Mouse (Mus musculus): ENCODE results near the gene Myom3.
A peak's percentile ranks its signal among the peaks of the same experiment; 100 is the strongest.

DNA sequence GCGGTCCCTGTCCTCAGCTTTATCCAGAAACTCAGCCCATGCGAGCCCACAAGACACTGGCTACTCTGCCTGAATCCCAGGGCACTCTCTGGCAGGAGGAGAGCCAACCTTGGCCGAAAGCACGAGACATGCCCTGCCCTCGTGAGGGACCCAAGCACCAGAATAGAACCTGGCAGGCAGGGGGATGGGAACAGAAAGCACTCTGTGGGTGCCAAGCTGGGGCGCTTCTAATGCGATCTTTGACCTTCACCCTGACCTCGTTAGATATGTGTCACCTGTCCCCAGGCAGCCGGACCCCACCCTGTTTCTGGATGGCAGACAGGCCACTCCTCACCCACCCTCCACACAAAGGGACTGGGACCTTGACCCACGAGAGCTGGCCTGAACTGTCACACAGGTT is 13.9 kb upstream of the Myom3 start:
- TF ChIP-seq EP300 (IDR thresholded peaks at IDR 0.05; ENCODE audit: insufficient read depth, low read depth, low read length) (peak; percentile 89), CTCF (IDR thresholded peaks at IDR 0.05) (no peak), POLR2A (IDR thresholded peaks at IDR 0.05; ENCODE audit: insufficient read depth, low read depth, low read length) (0 out of 2 replicates have a peak, but pooled peaks have one; percentile 16)

All from heart, adult 2 months (tissue).